Mouse (Mus musculus): ENCODE measurements around the gene 4632433K11Rik. TPM values are rescaled to one million over a fixed set of nuclear protein-coding genes. Genes with fewer than 3 reads are reported as not detected.
"Not testable (repeated sequence)": the region's sequence is repeated elsewhere in the genome, so short reads cannot be mapped to it uniquely, and the experiment has no call there.

Gene 4632433K11Rik
- polyA plus RNA-seq, 1 experiment from 2014 or later: not detected

DNA sequence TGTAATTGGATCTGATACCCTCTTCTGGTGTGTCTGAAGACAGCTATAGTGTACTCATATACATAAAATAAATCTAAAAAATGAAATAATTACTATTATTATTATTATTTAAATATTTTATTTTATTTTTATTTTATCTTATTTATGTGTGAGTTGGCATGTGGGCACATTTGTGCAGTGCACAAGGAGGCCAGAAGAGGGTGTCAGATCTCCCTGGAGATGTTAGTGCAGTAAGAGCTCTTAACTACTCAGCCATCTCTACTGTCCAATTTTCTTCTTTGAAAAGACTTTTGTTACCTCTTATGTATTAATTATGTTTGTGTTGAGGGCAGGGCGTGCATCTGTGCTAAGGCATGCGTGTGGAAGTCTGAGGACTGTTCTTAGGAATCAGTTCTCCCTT lies 34.0 kb upstream of the 4632433K11Rik start:
- H3K36me3 ChIP-seq (ENCODE audit: control insufficient read depth, insufficient read depth, low read length): no peaks in the 10 kb centered on the region
- H3K9ac ChIP-seq (ENCODE audit: low read length): no peak overlapping the region
- H3K4me2 ChIP-seq (ENCODE audit: low read depth): no peak overlapping the region
- peaks cover 10% of the 10 kb centered on the region for H3K4me1 ChIP-seq (ENCODE audit: control insufficient read depth, insufficient read depth, low read length)
- H3K27me3 ChIP-seq (ENCODE audit: control insufficient read depth, insufficient read depth, low read length): peaks cover 2% of the 10 kb centered on the region
- no peak overlapping the region for H3K27ac ChIP-seq (ENCODE audit: low read depth, low read length)
- DNase-seq (ENCODE audit: low spot score) (no peak), ATAC-seq (ENCODE audit: insufficient read depth, low FRiP score, low TSS enrichment) (no peak)
- H3K9me3 ChIP-seq (ENCODE audit: control insufficient read depth, low read length): no peaks in the 10 kb centered on the region
- H3K4me3 ChIP-seq (ENCODE audit: low read depth, low read length): no peak overlapping the region
- WGBS: 65% methylated on average over 2 of the region's 2 CpGs

DNA sequence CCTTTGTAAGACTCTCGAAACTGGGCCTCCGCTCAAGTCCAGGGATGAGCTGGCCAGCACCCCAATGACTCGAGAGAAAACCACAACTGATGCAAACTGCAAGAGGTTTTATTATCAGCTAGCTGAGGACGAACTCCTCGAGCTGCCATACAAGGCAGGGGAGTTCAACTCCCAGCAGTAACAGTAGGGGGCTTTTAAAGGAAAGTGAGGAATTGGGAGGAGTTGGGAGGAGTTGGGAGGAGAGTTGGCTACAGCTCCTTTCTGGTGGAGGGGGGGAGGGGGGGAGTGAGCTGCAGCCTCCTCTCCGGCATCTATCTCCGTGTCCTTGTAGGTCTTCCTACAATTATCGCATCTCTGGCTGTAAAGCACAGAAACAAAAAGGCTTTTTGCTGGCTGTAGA lies 31.0 kb upstream of the 4632433K11Rik start:
- H3K4me3 ChIP-seq (ENCODE audit: low read depth, low read length); H3K27me3 ChIP-seq (ENCODE audit: control insufficient read depth, insufficient read depth, low read length); H3K9ac ChIP-seq (ENCODE audit: low read length); H3K4me1 ChIP-seq (ENCODE audit: control insufficient read depth, insufficient read depth, low read length); H3K4me2 ChIP-seq (ENCODE audit: low read depth); H3K36me3 ChIP-seq (ENCODE audit: control insufficient read depth, insufficient read depth, low read length); DNase-seq (ENCODE audit: low spot score); H3K9me3 ChIP-seq (ENCODE audit: control insufficient read depth, low read length); H3K27ac ChIP-seq (ENCODE audit: low read depth, low read length); ATAC-seq (ENCODE audit: insufficient read depth, low FRiP score, low TSS enrichment): not testable (repeated sequence)
- WGBS: 72% methylated on average over 8 of the region's 8 CpGs

DNA sequence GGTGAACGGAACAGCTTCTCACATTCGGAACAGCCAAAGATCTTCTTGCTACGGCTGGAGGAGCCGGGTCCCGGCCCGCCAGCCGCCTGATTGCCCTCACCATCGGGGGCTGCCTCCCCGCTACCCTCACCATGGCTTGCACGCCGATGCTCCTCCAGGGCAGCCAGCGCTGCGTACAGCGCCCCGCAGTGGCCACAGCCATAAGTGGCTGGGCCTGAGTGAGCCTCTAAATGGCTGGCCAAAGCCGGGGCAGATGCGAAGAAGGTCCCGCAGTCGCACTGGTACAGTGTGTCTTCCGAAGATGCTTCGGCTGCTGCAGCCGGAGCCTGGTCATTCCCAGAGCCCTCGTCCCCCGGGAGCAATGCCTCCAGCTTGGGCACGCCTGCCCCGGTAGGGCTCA lies 25.7 kb upstream of the 4632433K11Rik start:
- 97% methylated on average over 26 of the region's 26 CpGs for WGBS

DNA sequence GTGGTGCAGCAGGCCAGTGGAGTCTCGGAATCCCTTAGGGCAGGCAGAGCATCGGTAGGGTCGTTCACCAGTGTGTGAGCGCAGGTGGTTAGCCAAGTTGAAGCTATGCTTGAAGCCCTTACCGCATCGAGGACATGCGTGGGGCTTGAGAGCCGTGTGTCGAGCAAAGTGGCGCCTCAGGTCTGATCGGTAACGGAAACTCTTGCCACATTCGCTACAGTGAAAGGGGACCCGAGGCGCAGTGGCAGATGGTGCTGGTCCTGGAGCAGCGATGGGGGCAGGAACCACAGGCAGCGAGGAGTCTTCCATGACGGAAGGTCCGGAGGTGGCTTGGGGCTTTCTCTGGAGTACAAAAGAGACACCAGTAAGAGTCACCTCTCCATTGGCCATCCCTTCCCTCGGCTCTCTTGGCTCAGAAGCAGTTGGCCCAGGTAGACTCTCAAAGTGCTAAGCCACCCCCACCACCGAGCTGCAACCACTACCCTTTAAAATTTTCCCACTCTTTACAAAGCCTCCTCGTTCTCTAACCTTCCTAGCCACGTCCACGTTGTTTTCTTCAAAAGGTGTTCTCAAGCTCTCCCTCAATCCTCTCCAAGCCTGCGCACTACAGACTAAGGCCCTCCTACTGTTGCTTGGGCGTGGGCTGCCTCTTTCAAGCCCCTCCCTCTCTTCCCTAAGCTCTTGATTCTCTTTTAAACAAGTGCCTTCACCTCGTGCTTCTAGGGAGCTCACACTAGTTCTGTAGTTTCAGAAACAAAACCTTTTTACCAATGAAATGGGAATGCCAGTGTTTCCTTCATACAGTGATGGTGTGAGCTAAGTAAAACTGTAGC lies 21.0 kb upstream of the 4632433K11Rik start:
- DNase-seq (ENCODE audit: low spot score): no peak
- Histone ChIP-seq H3K27me3 (ENCODE audit: control insufficient read depth, insufficient read depth, low read length) (no peaks in the 10 kb centered on the region), H3K4me2 (ENCODE audit: low read depth) (no peak overlapping the region), H3K36me3 (ENCODE audit: control insufficient read depth, insufficient read depth, low read length) (peaks cover 34% of the 10 kb centered on the region), H3K9me3 (ENCODE audit: control insufficient read depth, low read length) (no peaks in the 10 kb centered on the region), H3K9ac (ENCODE audit: low read length) (no peak overlapping the region), H3K4me3 (ENCODE audit: low read depth, low read length) (no peak overlapping the region), H3K4me1 (ENCODE audit: control insufficient read depth, insufficient read depth, low read length) (peaks cover 7% of the 10 kb centered on the region; the same call in 1 of the 2 replicates), H3K27ac (ENCODE audit: low read depth, low read length) (no peak overlapping the region)
- ATAC-seq (ENCODE audit: insufficient read depth, low FRiP score, low TSS enrichment): no peak
- 91% methylated on average over 27 of the region's 27 CpGs for WGBS

More for the DNA sequence above, 25.7 kb upstream of the 4632433K11Rik start:
- no peaks in the 10 kb centered on the region for H3K27me3 ChIP-seq (ENCODE audit: control insufficient read depth, insufficient read depth, low read length)
- no peak overlapping the region for H3K4me2 ChIP-seq (ENCODE audit: low read depth)
- H3K9me3 ChIP-seq (ENCODE audit: control insufficient read depth, low read length): no peaks in the 10 kb centered on the region
- DNase-seq (ENCODE audit: low spot score) (no peak), ATAC-seq (ENCODE audit: insufficient read depth, low FRiP score, low TSS enrichment) (no peak)
- H3K4me3 ChIP-seq (ENCODE audit: low read depth, low read length): no peak overlapping the region
- peaks cover 40% of the 10 kb centered on the region for H3K36me3 ChIP-seq (ENCODE audit: control insufficient read depth, insufficient read depth, low read length)
- H3K9ac ChIP-seq (ENCODE audit: low read length): no peak overlapping the region
- H3K4me1 ChIP-seq (ENCODE audit: control insufficient read depth, insufficient read depth, low read length): 0 out of 2 replicates have a peak, but pooled peaks cover under 1% of the 10 kb centered on the region
- H3K27ac ChIP-seq (ENCODE audit: low read depth, low read length): no peak overlapping the region

DNA sequence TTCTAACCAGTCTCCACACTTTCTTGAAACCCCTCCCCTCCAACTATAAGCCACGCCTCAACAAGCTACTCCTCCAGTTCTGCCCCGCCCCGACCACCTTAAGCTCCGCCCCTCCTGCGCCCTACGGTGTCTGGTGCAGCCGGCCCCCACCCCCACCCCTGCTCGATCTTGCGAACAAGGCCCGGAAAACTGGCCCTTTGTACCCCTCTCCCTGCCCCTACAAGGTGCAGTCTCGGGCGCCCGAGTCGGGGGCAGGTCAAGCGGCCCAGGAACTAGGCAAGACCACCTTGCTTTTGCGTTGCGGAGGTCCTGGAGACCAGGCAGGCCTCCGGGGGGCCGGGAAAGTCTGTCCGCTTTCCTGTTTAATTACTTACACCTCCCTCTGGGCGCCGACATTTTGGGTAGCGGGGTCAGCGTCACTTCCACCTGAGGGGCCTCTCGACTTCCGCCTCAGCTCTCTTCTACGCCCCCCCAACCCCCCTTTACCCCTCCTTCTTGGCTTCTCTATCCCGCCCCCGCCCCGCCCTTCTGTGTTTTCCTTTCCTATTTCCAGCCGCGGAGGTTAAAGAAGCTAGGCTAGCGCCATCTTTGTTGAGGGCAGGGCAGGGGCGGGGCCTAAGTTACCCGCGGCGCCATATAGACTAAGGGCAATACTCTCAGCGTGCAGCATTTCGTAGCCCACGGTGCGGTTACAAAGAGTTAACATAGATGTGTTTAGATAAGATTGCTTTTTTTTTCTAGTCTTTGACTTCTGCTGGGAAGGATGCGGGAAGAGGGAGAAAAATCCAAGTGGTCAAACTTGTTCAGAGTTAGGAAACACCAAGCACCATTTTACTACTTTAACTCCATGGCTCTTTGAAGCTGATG lies 19.4 kb upstream of the 4632433K11Rik start, which contains the start of the genes Zfp524 and Fiz1:
TSS of gene Zfp524 (plus strand) at position 165 of the 867 bp plus-strand sequence.
TSS of gene Fiz1 (minus strand) at position 447 of the 867 bp plus-strand sequence.
- peak; percentile 81 for ATAC-seq (ENCODE audit: insufficient read depth, low FRiP score, low TSS enrichment)
- Histone ChIP-seq H3K9me3 (ENCODE audit: control insufficient read depth, low read length) (no peaks in the 10 kb centered on the region), H3K27me3 (ENCODE audit: control insufficient read depth, insufficient read depth, low read length) (no peaks in the 10 kb centered on the region), H3K27ac (ENCODE audit: low read depth, low read length) (peak within 1 kb of the TSS; percentile 92), H3K4me3 (ENCODE audit: low read depth, low read length) (peak within 1 kb of the TSS; percentile 46), H3K4me2 (ENCODE audit: low read depth) (peak within 1 kb of the TSS; percentile 57), H3K36me3 (ENCODE audit: control insufficient read depth, insufficient read depth, low read length) (peaks cover 21% of the 10 kb centered on the region), H3K9ac (ENCODE audit: low read length) (peak within 1 kb of the TSS; percentile 77), H3K4me1 (ENCODE audit: control insufficient read depth, insufficient read depth, low read length) (peaks cover 7% of the 10 kb centered on the region; the same call in 1 of the 2 replicates)
- DNase-seq (ENCODE audit: low spot score): peak; percentile 97
- 0% methylated on average over 42 of the region's 42 CpGs for WGBS

DNA sequence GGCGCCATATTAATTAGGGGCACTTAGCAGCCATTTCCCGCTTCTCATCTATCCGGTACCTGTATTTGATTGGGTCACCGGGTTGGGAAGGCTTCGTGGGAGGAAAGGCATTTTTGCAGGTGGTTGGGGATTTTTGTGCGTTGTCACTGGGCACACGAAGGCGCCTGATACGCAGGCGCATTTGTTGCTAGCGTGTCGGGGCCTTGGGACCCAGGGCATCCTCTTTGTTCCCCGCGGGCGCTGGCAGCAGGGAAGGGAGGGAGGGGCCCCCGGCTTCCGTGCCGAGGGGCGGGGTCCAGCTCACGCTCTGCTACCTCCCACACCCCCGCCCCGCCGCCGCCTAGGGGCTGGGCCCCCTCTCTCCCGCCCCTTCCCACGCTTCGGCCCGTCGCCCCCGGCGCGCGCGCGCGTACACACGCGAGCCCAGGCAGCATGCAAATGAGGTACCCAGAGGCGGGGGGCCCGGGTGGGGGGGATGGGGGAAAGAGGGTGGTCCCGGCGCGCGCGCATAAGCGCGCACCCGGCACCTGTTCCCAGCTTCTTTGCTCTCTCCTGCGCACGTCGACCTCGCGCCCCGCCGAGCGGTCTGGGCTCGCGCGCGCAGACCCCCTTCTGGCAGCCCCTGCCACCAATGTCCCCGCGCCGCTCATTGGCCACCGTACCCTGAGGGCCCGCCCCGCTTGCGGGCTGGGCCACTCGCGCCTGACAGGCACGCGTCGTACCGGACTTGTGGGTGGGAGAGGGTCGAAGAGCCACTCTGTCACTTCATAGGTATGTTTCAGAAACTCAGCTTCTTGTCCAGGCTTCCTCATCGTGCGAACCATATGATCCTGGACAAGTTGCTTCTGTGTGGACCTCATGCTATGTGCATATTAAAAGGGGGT lies 18.6 kb upstream of the 4632433K11Rik start, which contains the start of gene Gm44973:
TSS of gene Gm44973 (plus strand) at position 379 of the 884 bp plus-strand sequence.
- Histone ChIP-seq H3K36me3 (ENCODE audit: control insufficient read depth, insufficient read depth, low read length) (peaks cover 15% of the 10 kb centered on the region), H3K4me1 (ENCODE audit: control insufficient read depth, insufficient read depth, low read length) (peaks cover 7% of the 10 kb centered on the region; the same call in 1 of the 2 replicates), H3K4me3 (ENCODE audit: low read depth, low read length) (peak within 1 kb of the TSS; percentile 46), H3K27me3 (ENCODE audit: control insufficient read depth, insufficient read depth, low read length) (no peaks in the 10 kb centered on the region), H3K9me3 (ENCODE audit: control insufficient read depth, low read length) (no peaks in the 10 kb centered on the region), H3K27ac (ENCODE audit: low read depth, low read length) (peak within 1 kb of the TSS; percentile 92), H3K4me2 (ENCODE audit: low read depth) (peak within 1 kb of the TSS; percentile 57), H3K9ac (ENCODE audit: low read length) (peak within 1 kb of the TSS; percentile 77)
- ATAC-seq (ENCODE audit: insufficient read depth, low FRiP score, low TSS enrichment): peak; percentile 78
- under 1% methylated on average over 55 of the region's 76 CpGs for WGBS
- DNase-seq (ENCODE audit: low spot score): peak; percentile 96

DNA sequence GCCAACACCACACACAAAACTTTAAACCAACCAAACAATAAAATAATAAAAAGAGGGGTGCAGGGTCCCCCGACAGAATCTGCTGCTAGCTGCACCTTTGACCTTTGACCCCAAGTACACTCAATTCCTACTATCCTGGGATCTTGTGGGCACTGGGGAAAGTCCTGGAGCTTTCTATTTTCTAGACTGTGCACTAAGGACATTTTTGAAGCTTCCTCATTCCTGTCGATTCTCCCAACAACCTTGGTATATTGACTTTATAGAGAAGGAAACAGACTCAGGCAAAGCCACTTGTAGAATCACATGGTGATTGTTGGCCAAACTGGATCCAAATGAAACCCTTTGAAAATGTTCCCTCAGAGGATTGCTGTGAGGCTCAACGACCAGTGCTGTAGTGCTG lies 17.9 kb upstream of the 4632433K11Rik start:
- DNase-seq (ENCODE audit: low spot score) (no peak), ATAC-seq (ENCODE audit: insufficient read depth, low FRiP score, low TSS enrichment) (no peak)
- Histone ChIP-seq H3K9me3 (ENCODE audit: control insufficient read depth, low read length) (no peaks in the 10 kb centered on the region), H3K4me3 (ENCODE audit: low read depth, low read length) (peak overlapping the region; percentile 46), H3K4me2 (ENCODE audit: low read depth) (peak overlapping the region; percentile 57), H3K27ac (ENCODE audit: low read depth, low read length) (peak overlapping the region; percentile 92; the same call in 1 of the 2 replicates), H3K27me3 (ENCODE audit: control insufficient read depth, insufficient read depth, low read length) (no peaks in the 10 kb centered on the region), H3K9ac (ENCODE audit: low read length) (peak overlapping the region; percentile 77; the same call in 1 of the 2 replicates), H3K4me1 (ENCODE audit: control insufficient read depth, insufficient read depth, low read length) (peaks cover 8% of the 10 kb centered on the region), H3K36me3 (ENCODE audit: control insufficient read depth, insufficient read depth, low read length) (peaks cover 13% of the 10 kb centered on the region)
- WGBS: 61% methylated on average over 3 of the region's 3 CpGs

DNA sequence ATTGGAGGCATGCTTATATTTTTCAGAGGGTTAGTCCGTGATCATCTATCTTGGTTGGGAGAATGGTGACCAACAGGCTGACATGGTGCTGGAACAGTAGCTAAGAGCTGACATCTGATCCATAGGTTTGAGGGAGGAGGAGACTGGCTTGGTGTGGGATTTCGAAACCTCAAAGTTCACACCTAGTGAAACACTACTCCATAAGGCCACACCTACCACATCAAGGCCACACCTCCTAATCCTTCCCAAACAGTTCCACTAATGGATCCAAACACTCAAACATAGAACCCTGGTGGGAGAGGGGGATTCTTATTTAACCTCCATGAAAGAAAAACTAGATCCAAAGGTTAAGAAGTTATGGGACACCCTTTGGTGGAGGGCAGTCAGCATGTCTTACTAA lies 17.0 kb upstream of the 4632433K11Rik start:
- Histone ChIP-seq H3K9ac (ENCODE audit: low read length) (no peak overlapping the region), H3K9me3 (ENCODE audit: control insufficient read depth, low read length) (no peaks in the 10 kb centered on the region), H3K4me3 (ENCODE audit: low read depth, low read length) (no peak overlapping the region), H3K4me2 (ENCODE audit: low read depth) (no peak overlapping the region), H3K4me1 (ENCODE audit: control insufficient read depth, insufficient read depth, low read length) (peaks cover 10% of the 10 kb centered on the region), H3K27ac (ENCODE audit: low read depth, low read length) (no peak overlapping the region), H3K36me3 (ENCODE audit: control insufficient read depth, insufficient read depth, low read length) (peaks cover 8% of the 10 kb centered on the region), H3K27me3 (ENCODE audit: control insufficient read depth, insufficient read depth, low read length) (no peaks in the 10 kb centered on the region)
- WGBS: 88% methylated on average over 2 of the region's 2 CpGs
- ATAC-seq (ENCODE audit: insufficient read depth, low FRiP score, low TSS enrichment) (no peak), DNase-seq (ENCODE audit: low spot score) (no peak)

All from neural tube, embryonic 11.5 days (tissue).